Mouse (Mus musculus): ENCODE data around the gene Ccdc38. TPM values are rescaled to one million over a fixed set of nuclear protein-coding genes. Genes with fewer than 3 reads are reported as not detected.

The Ccdc38 gene
- polyA plus RNA-seq, 1 experiment = 0.60 TPM

DNA sequence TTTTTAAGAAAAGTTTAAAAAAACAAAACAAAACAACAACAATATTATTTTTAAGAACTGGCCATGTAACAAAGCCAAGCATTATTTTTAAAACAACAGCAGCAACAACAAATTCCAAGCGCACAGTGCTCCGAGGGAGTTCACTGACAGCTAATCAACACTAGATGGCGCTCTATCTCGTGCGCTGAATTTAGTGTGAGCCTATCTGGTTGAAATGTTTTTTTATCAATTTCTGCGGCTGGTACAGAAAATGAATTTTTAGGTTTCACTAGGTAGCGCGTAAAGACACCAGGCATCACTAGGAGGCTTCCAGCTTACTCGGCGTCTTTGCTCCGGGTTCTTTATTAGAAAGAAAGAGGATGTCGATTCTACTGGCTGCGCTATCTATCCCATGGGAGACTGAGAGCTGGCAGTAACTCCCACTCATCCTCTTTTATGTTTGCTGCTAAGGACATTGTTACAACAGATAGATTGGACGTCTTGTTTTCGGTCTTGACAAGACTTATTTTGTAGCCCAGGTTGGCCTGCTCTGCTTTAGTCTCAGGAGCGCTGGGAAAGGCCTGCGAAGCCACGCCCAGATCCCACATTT, 71.1 kb downstream of the Ccdc38 start:
- peaks cover 2% of the 10 kb centered on the region for H3K4me1 ChIP-seq (ENCODE audit: control insufficient read depth, insufficient read depth, low read length)
- no peaks in the 10 kb centered on the region for H3K36me3 ChIP-seq (ENCODE audit: control insufficient read depth, insufficient read depth, low read length, poor library complexity, severe bottlenecking)
- H3K27me3 ChIP-seq (ENCODE audit: control insufficient read depth, insufficient read depth, low read length, poor library complexity, severe bottlenecking) = no peaks in the 10 kb centered on the region

GRCm38 (mm10) chr10:93614850-93615249, 74.4 kb downstream of the Ccdc38 start:
- H3K36me3 ChIP-seq (ENCODE audit: control insufficient read depth, insufficient read depth, low read length, poor library complexity, severe bottlenecking) = no peaks in the 10 kb centered on the region
- H3K27ac ChIP-seq (ENCODE audit: insufficient read depth, low read length) = no peak overlapping the region
- H3K4me3 ChIP-seq (ENCODE audit: low read depth, low read length) = no peak overlapping the region
- peaks cover 18% of the 10 kb centered on the region for H3K9me3 ChIP-seq (replicated peaks; ENCODE audit: control insufficient read depth, insufficient read depth, low read length, poor library complexity, severe bottlenecking)
- no peak for TF ChIP-seq CTCF (IDR thresholded peaks at IDR 0.05; ENCODE audit: low read depth, low read length)
- no peak for TF ChIP-seq EP300 (IDR thresholded peaks at IDR 0.05; ENCODE audit: insufficient read depth, low read depth, low read length)
- TF ChIP-seq POLR2A (IDR thresholded peaks at IDR 0.05; ENCODE audit: insufficient read depth, low read length) = no peak
- H3K4me1 ChIP-seq (ENCODE audit: control insufficient read depth, insufficient read depth, low read length) = peaks cover 2% of the 10 kb centered on the region
- no peaks in the 10 kb centered on the region for H3K27me3 ChIP-seq (ENCODE audit: control insufficient read depth, insufficient read depth, low read length, poor library complexity, severe bottlenecking)
- H3K9ac ChIP-seq (ENCODE audit: low read depth, poor library complexity, severe bottlenecking) = no peak overlapping the region

More for the DNA sequence above, 71.1 kb downstream of the Ccdc38 start:
- Histone ChIP-seq H3K27ac (ENCODE audit: insufficient read depth, low read length) (no peak overlapping the region), H3K9me3 (replicated peaks; ENCODE audit: control insufficient read depth, insufficient read depth, low read length, poor library complexity, severe bottlenecking) (peaks cover 18% of the 10 kb centered on the region), H3K4me3 (ENCODE audit: low read depth, low read length) (no peak overlapping the region), H3K9ac (ENCODE audit: low read depth, poor library complexity, severe bottlenecking) (no peak overlapping the region)
- TF ChIP-seq EP300 (IDR thresholded peaks at IDR 0.05; ENCODE audit: insufficient read depth, low read depth, low read length) = no peak
- peak; percentile 45 for TF ChIP-seq CTCF (IDR thresholded peaks at IDR 0.05; ENCODE audit: low read depth, low read length)

DNA sequence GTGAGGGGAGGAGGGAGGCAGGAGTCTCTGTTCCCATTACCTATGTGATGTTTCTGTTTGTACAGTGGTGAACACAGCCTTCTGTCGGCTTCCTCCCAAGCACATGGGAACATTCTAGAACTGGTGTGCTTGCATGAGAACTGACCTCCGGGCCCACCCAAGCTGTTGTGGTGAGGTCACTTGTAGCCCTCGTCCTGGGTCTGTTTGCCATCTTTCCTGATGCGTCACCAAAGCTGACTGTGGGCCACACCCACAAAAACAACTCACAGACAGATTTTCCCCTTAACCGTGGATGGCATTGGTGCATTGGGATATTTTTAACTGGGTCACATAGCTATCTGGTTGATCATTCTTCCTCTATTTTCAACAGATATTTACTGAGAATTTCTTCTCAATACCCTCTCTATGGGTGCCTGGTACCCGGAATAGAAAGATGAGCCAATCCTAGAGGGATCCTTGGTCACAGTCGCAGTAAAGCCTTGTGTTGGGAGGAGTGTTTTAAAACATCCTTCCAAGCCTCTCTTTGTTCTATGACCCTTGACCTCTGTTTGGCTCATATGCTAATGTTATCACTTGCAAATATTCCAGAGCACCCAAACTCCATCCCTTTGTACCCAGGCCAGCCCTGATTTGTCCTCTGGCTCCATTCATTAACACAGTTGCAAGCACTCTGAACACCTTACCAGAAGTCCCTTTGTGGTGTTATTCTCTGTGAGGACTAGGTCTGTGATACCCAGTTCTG, 80.2 kb downstream of the Ccdc38 start:
- Histone ChIP-seq H3K4me3 (ENCODE audit: low read depth, low read length) (no peak overlapping the region), H3K9me3 (replicated peaks; ENCODE audit: control insufficient read depth, insufficient read depth, low read length, poor library complexity, severe bottlenecking) (no peaks in the 10 kb centered on the region), H3K9ac (ENCODE audit: low read depth, poor library complexity, severe bottlenecking) (no peak overlapping the region), H3K27ac (ENCODE audit: insufficient read depth, low read length) (peak overlapping the region; percentile 37; the same call in 1 of the 2 replicates), H3K4me1 (ENCODE audit: control insufficient read depth, insufficient read depth, low read length) (no peaks in the 10 kb centered on the region), H3K27me3 (ENCODE audit: control insufficient read depth, insufficient read depth, low read length, poor library complexity, severe bottlenecking) (no peaks in the 10 kb centered on the region), H3K36me3 (ENCODE audit: control insufficient read depth, insufficient read depth, low read length, poor library complexity, severe bottlenecking) (no peaks in the 10 kb centered on the region)
- TF ChIP-seq EP300 (IDR thresholded peaks at IDR 0.05; ENCODE audit: insufficient read depth, low read depth, low read length) = no peak
- TF ChIP-seq CTCF (IDR thresholded peaks at IDR 0.05; ENCODE audit: low read depth, low read length) = no peak
- no peak for TF ChIP-seq POLR2A (IDR thresholded peaks at IDR 0.05; ENCODE audit: insufficient read depth, low read length)

DNA sequence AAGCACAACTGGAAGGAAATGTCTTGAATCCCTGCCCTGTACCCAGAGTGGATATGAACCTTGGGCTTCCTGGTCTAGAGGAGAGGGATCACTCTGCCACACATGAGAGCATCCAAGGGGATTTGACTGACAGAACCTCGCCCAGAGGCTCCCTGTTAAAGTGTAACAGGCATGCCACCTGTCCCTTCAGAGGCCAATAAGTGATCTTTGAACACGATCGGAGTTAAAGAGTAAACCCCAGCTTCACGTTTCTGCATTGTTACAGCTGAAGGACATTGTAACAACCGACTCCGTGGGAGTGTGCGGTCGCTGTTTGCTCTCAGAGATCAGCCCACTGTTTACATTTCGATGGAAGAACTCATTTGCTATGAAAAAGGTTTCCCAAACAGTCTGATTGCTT, 83.3 kb downstream of the Ccdc38 start:
- H3K27me3 ChIP-seq (ENCODE audit: control insufficient read depth, insufficient read depth, low read length, poor library complexity, severe bottlenecking) = no peaks in the 10 kb centered on the region
- no peaks in the 10 kb centered on the region for H3K36me3 ChIP-seq (ENCODE audit: control insufficient read depth, insufficient read depth, low read length, poor library complexity, severe bottlenecking)
- no peaks in the 10 kb centered on the region for H3K4me1 ChIP-seq (ENCODE audit: control insufficient read depth, insufficient read depth, low read length)
- no peak overlapping the region for H3K4me3 ChIP-seq (ENCODE audit: low read depth, low read length)
- no peak overlapping the region for H3K27ac ChIP-seq (ENCODE audit: insufficient read depth, low read length)
- TF ChIP-seq CTCF (IDR thresholded peaks at IDR 0.05; ENCODE audit: low read depth, low read length) (no peak), EP300 (IDR thresholded peaks at IDR 0.05; ENCODE audit: insufficient read depth, low read depth, low read length) (no peak), POLR2A (IDR thresholded peaks at IDR 0.05; ENCODE audit: insufficient read depth, low read length) (no peak)
- H3K9ac ChIP-seq (ENCODE audit: low read depth, poor library complexity, severe bottlenecking) = no peak overlapping the region
- no peaks in the 10 kb centered on the region for H3K9me3 ChIP-seq (replicated peaks; ENCODE audit: control insufficient read depth, insufficient read depth, low read length, poor library complexity, severe bottlenecking)

- Histone ChIP-seq H3K4me1 (ENCODE audit: control insufficient read depth, insufficient read depth, low read length) (no peaks in the 10 kb centered on the region), H3K27me3 (ENCODE audit: control insufficient read depth, insufficient read depth, low read length, poor library complexity, severe bottlenecking) (no peaks in the 10 kb centered on the region), H3K4me3 (ENCODE audit: low read depth, low read length) (no peak overlapping the region), H3K27ac (ENCODE audit: insufficient read depth, low read length) (no peak overlapping the region), H3K9ac (ENCODE audit: low read depth, poor library complexity, severe bottlenecking) (no peak overlapping the region), H3K9me3 (replicated peaks; ENCODE audit: control insufficient read depth, insufficient read depth, low read length, poor library complexity, severe bottlenecking) (no peaks in the 10 kb centered on the region), H3K36me3 (ENCODE audit: control insufficient read depth, insufficient read depth, low read length, poor library complexity, severe bottlenecking) (no peaks in the 10 kb centered on the region)
- TF ChIP-seq EP300 (IDR thresholded peaks at IDR 0.05; ENCODE audit: insufficient read depth, low read depth, low read length) = no peak
- TF ChIP-seq POLR2A (IDR thresholded peaks at IDR 0.05; ENCODE audit: insufficient read depth, low read length) = no peak
- TF ChIP-seq CTCF (IDR thresholded peaks at IDR 0.05; ENCODE audit: low read depth, low read length) = no peak
Measured at GRCm38 (mm10) chr10:93624151-93624550, 83.7 kb downstream of the Ccdc38 start.

DNA sequence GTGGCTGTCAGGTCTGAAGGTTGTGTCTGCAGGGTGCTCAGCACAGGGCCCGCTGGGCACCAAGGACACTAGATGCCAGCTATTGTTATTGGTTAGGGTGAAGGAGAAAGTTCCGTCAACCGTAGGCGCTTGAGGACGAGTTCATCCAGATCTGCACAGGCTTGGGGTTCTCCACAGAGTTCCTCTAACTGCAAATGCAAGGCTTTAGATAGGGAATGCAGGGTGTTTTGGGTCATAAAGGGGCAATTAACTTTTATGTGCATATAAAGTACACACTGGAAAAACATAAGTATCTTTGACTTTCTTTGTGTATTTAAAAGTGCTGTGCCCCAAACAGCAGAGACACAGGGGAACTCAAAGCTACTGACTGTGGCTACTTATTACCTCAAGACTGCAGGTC, 89.9 kb downstream of the Ccdc38 start:
- Histone ChIP-seq H3K27me3 (ENCODE audit: control insufficient read depth, insufficient read depth, low read length, poor library complexity, severe bottlenecking) (no peaks in the 10 kb centered on the region; the same call in 1 of the 2 replicates), H3K4me3 (ENCODE audit: low read depth, low read length) (no peak overlapping the region), H3K36me3 (ENCODE audit: control insufficient read depth, insufficient read depth, low read length, poor library complexity, severe bottlenecking) (no peaks in the 10 kb centered on the region), H3K9ac (ENCODE audit: low read depth, poor library complexity, severe bottlenecking) (no peak overlapping the region), H3K4me1 (ENCODE audit: control insufficient read depth, insufficient read depth, low read length) (no peaks in the 10 kb centered on the region), H3K27ac (ENCODE audit: insufficient read depth, low read length) (no peak overlapping the region), H3K9me3 (replicated peaks; ENCODE audit: control insufficient read depth, insufficient read depth, low read length, poor library complexity, severe bottlenecking) (no peaks in the 10 kb centered on the region)
- TF ChIP-seq EP300 (IDR thresholded peaks at IDR 0.05; ENCODE audit: insufficient read depth, low read depth, low read length) = no peak
- no peak for TF ChIP-seq CTCF (IDR thresholded peaks at IDR 0.05; ENCODE audit: low read depth, low read length)
- no peak for TF ChIP-seq POLR2A (IDR thresholded peaks at IDR 0.05; ENCODE audit: insufficient read depth, low read length)

Data from ES-Bruce4 (cell line).